ENCODE assay signal across 23 mouse cellular contexts in the genomic region with DNA sequence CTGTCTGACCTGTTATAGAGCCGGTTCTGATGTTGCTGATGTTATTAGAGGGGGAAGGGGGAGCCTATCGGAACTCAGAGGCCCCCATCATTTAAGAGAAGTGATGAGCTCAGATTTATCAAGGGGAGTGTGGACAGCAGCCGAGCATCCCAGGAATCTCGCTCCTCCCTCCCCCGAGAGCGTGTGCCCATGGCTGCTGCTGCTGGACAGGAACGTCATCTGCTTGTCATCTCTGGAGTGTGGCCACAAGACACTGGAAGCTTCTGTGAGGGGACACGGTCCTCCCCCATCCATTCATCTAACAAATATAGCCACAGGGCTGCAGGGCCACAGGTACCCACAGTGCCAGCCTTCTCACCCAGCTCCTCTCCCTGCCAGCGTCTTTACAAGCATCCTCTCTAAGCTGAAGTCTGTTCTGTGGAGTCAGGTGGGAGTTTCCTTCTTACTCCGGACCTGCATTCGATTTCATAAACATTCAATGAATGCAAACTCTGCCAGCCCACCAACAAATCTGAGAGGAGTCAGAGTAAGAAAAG. TPM values are rescaled to one million over a fixed set of nuclear protein-coding genes. Genes with fewer than 3 reads are reported as not detected.
A peak's percentile ranks its signal among the peaks of the same experiment; 100 is the strongest.
DNase-seq lines count a peak whose midpoint lies in the region; ATAC-seq and TF ChIP-seq lines count a peak whose summit lies in the region.
"Had no signal": no experiment of that assay in that cellular context is flagged by ENCODE, and none has a peak within 500 bp of the region (broad histone marks: within the 10 kb centered on the region; RNA-seq: fewer than 3 reads in every experiment).

No protein-coding gene starts in this region.

- no peak for TF ChIP-seq EP300 in heart, adult 2 months (IDR thresholded peaks at IDR 0.05; ENCODE audit: insufficient read depth, low read depth, low read length)

- peak overlapping the region; percentile 38 for H3K4me3 ChIP-seq in gastrocnemius, adult 2 months
- no peak overlapping the region for H3K4me3 ChIP-seq in heart, adult 2 months
- H3K4me3 ChIP-seq in midbrain, embryonic 11.5 days (ENCODE audit: low read depth, low read length): no peak overlapping the region
- no peak overlapping the region for H3K4me3 ChIP-seq in midbrain, embryonic 14.5 days (replicated peaks; ENCODE audit: low read depth, low read length)
- no peak overlapping the region for H3K4me3 ChIP-seq in myocyte

- 52% methylated on average over 11 of the region's 11 CpGs for WGBS in heart, adult 2 months
- 82% methylated on average over 11 of the region's 11 CpGs for WGBS in midbrain, embryonic 11.5 days
- 81% methylated on average over 11 of the region's 11 CpGs for WGBS in midbrain, embryonic 14.5 days

- H3K27me3 ChIP-seq in heart, adult 2 months (ENCODE audit: control insufficient read depth, insufficient read depth, low read length): no peaks in the 10 kb centered on the region
- no peaks in the 10 kb centered on the region for H3K27me3 ChIP-seq in midbrain, embryonic 11.5 days (ENCODE audit: control insufficient read depth, insufficient read depth, low read length)
- no peaks in the 10 kb centered on the region for H3K27me3 ChIP-seq in midbrain, embryonic 14.5 days (ENCODE audit: control insufficient read depth, insufficient read depth, low read length)
- H3K27me3 ChIP-seq in myocyte (ENCODE audit: control insufficient read depth, insufficient read depth, insufficient read length): no peaks in the 10 kb centered on the region
- H3K27me3 ChIP-seq: Patski had no signal

- H3K36me3 ChIP-seq in heart, adult 2 months (ENCODE audit: control insufficient read depth, insufficient read depth, low read length): no peaks in the 10 kb centered on the region
- no peaks in the 10 kb centered on the region for H3K36me3 ChIP-seq in midbrain, embryonic 11.5 days (ENCODE audit: control insufficient read depth, insufficient read depth, low read length)
- H3K36me3 ChIP-seq in midbrain, embryonic 14.5 days (ENCODE audit: control insufficient read depth, insufficient read depth, low read length): no peaks in the 10 kb centered on the region
- peaks cover 11% of the 10 kb centered on the region for H3K36me3 ChIP-seq in myocyte (ENCODE audit: control insufficient read depth, insufficient read depth)
- H3K36me3 ChIP-seq: G1E had no signal

- peak; percentile 50 for DNase-seq in gastrocnemius, adult 2 months
- no peak for DNase-seq in gastrocnemius, postnatal 14 days
- peak; percentile 82 for DNase-seq in heart, adult 11 months
- DNase-seq in heart, adult 2 months: no peak
- peak; percentile 39 for DNase-seq in midbrain, embryonic 11.5 days (ENCODE audit: low spot score, missing footprints)
- DNase-seq in midbrain, embryonic 14.5 days: no peak
- no peak for DNase-seq in embryo, embryonic 10 days (ENCODE audit: low spot score)
- DNase-seq: adrenal gland, adult 2 months; adrenal gland, adult 8-10 months; adrenal gland, postnatal 10 days; adrenal gland, postnatal 14 days; adrenal gland, postnatal 25 days; adrenal gland, postnatal 36 days; B cell, adult 2 months; cerebellum, adult 11 months; cerebellum, adult 11-12 months had no signal

- H3K4me1 ChIP-seq in heart, adult 2 months (ENCODE audit: control insufficient read depth, insufficient read depth, low read length): peaks cover 4% of the 10 kb centered on the region
- no peaks in the 10 kb centered on the region for H3K4me1 ChIP-seq in midbrain, embryonic 11.5 days (ENCODE audit: control insufficient read depth, insufficient read depth, low read length)
- no peaks in the 10 kb centered on the region for H3K4me1 ChIP-seq in midbrain, embryonic 14.5 days (ENCODE audit: control insufficient read depth, insufficient read depth, low read length)

- no peak overlapping the region for H3K9ac ChIP-seq in heart, adult 2 months (ENCODE audit: low read depth, low read length)
- no peak overlapping the region for H3K9ac ChIP-seq in midbrain, embryonic 11.5 days (ENCODE audit: low read length)
- no peak overlapping the region for H3K9ac ChIP-seq in midbrain, embryonic 14.5 days (replicated peaks; ENCODE audit: low read length)

- no peaks in the 10 kb centered on the region for H3K9me3 ChIP-seq in midbrain, embryonic 11.5 days (ENCODE audit: control insufficient read depth, low read length)
- no peaks in the 10 kb centered on the region for H3K9me3 ChIP-seq in midbrain, embryonic 14.5 days (ENCODE audit: control insufficient read depth, low read length)
- H3K9me3 ChIP-seq: G1E had no signal

- TF ChIP-seq POLR2A in heart, adult 2 months (IDR thresholded peaks at IDR 0.05; ENCODE audit: insufficient read depth, low read depth, low read length): no peak
- peak; percentile 16 for TF ChIP-seq POLR2A in myocyte (IDR thresholded peaks at IDR 0.05; ENCODE audit: insufficient read length, low read depth)

- ATAC-seq in midbrain, embryonic 11.5 days (ENCODE audit: low FRiP score): no peak
- ATAC-seq in midbrain, embryonic 14.5 days (ENCODE audit: low FRiP score, low TSS enrichment): no peak
- ATAC-seq: activated CD4-positive, CD25-positive, alpha-beta regulatory T cell, adult 4 months; CD4-positive, CD25-positive, alpha-beta regulatory T cell, adult 4 months; Patski had no signal

- no peak overlapping the region for H3K4me2 ChIP-seq in midbrain, embryonic 11.5 days
- H3K4me2 ChIP-seq in midbrain, embryonic 14.5 days (ENCODE audit: low read length): no peak overlapping the region
- no peak overlapping the region for H3K4me2 ChIP-seq in myocyte (ENCODE audit: low read depth)

- intact Hi-C loops in gastrocnemius, adult 2 months (cut with DNase I): loop anchor here (5.0 kb wide), 2 partner anchors 115 to 130 kb away; no protein-coding TSS in a partner anchor
- intact Hi-C loops in gastrocnemius, postnatal 14 days (cut with DNase I; ENCODE audit: low total_unique reads): loop anchor here (5.0 to 10.0 kb wide), 2 partner anchors 35 to 128 kb away; a partner anchor contains a TSS
- intact Hi-C loops in heart, adult 2 months (cut with DNase I): loop anchor here (5.0 kb wide), 2 partner anchors 115 to 130 kb away; no protein-coding TSS in a partner anchor

- TF ChIP-seq CTCF in gastrocnemius, adult 2 months (IDR thresholded peaks at IDR 0.05): no peak
- TF ChIP-seq CTCF in heart, adult 2 months (IDR thresholded peaks at IDR 0.05): no peak

- H3ac ChIP-seq in myocyte (ENCODE audit: control insufficient read depth, insufficient read length): no peak overlapping the region

- H3K27ac ChIP-seq in gastrocnemius, adult 2 months: peak overlapping the region; percentile 77
- no peak overlapping the region for H3K27ac ChIP-seq in heart, adult 2 months
- H3K27ac ChIP-seq in midbrain, embryonic 11.5 days (ENCODE audit: low read depth, low read length): no peak overlapping the region
- H3K27ac ChIP-seq in midbrain, embryonic 14.5 days (replicated peaks; ENCODE audit: low read depth, low read length): no peak overlapping the region

- H3K79me2 ChIP-seq in heart, adult 2 months (replicated peaks; ENCODE audit: control insufficient read depth, insufficient read depth, low read length): no peaks in the 10 kb centered on the region
- peaks cover 1% of the 10 kb centered on the region for H3K79me2 ChIP-seq in myocyte (ENCODE audit: control insufficient read depth, insufficient read depth)

TF ChIP-seq in myocyte, 11 proteins besides CTCF, POLR2A, EP300 and RAD21 (continues in another document):
- no peak for TF ChIP-seq TCF3 (IDR thresholded peaks at IDR 0.05; ENCODE audit: insufficient read length, low read depth)
- peak in 1 of 3 experiments; percentile 76 for TF ChIP-seq MYOD1 (IDR thresholded peaks at IDR 0.05; ENCODE audit: control insufficient read depth in 1 of 3, insufficient read length in 2 of 3, low read depth in 2 of 3)
- TF ChIP-seq POLR2AphosphoS2 (IDR thresholded peaks at IDR 0.05; ENCODE audit: insufficient read length, low read depth): peak; percentile 55

RNA-seq across cellular contexts. Expression of a gene that starts 1.4 kb away (rescaled TPM):
- total RNA-seq in gastrocnemius, adult 2 months (2021): 100 to 1,000 TPM; 154 to 235 TPM
- total RNA-seq in gastrocnemius, postnatal 14 days (2021): 100 to 1,000 TPM; 113 to 188 TPM
- total RNA-seq in heart, adult 2 months (2021): under 1 TPM; 0.20 to 0.42 TPM
- polyA plus RNA-seq in heart, adult 2 months (2012; rRNA removed): not detected in 2 replicates
- not detected in 2 replicates for polyA plus RNA-seq in midbrain, embryonic 11.5 days (2014; fragmentation: Nextera tagmentation; extraction: Ambion mirVana)
- 0.45 and 1.00 TPM in 2 replicates for polyA plus RNA-seq in midbrain, embryonic 14.5 days (2014; fragmentation: Nextera tagmentation; extraction: Ambion mirVana)
- 110 TPM for polyA plus RNA-seq in myocyte (2012; fragmentation: generic; extraction: Trizol)
- total RNA-seq: CH12.LX, G1E, MEL had no signal
- polyA plus RNA-seq: activated CD4-positive, CD25-positive, alpha-beta regulatory T cell, adult 4 months; CD4-positive, CD25-positive, alpha-beta regulatory T cell, adult 4 months; G1E had no signal

RNA-seq across cellular contexts. Expression of a gene that starts 8.2 kb away (rescaled TPM):
- 1 to 10 TPM; 2.9 to 3.1 TPM for total RNA-seq in gastrocnemius, adult 2 months (2021)
- 1 to 10 TPM; 3.3 to 4.3 TPM for total RNA-seq in gastrocnemius, postnatal 14 days (2021)
- 1 to 10 TPM; 1.6 to 2.3 TPM for total RNA-seq in heart, adult 2 months (2021)
- polyA plus RNA-seq in heart, adult 2 months (2012; rRNA removed): 0.85 and 1.4 TPM in 2 replicates
- 0.80 and 1.2 TPM in 2 replicates for polyA plus RNA-seq in midbrain, embryonic 11.5 days (2014; fragmentation: Nextera tagmentation; extraction: Ambion mirVana)
- 0.94 and 1.3 TPM in 2 replicates for polyA plus RNA-seq in midbrain, embryonic 14.5 days (2014; fragmentation: Nextera tagmentation; extraction: Ambion mirVana)
- 2.4 TPM for polyA plus RNA-seq in myocyte (2012; fragmentation: generic; extraction: Trizol)
- total RNA-seq: CH12.LX, G1E had no signal
- polyA plus RNA-seq: activated CD4-positive, CD25-positive, alpha-beta regulatory T cell, adult 4 months; CD4-positive, CD25-positive, alpha-beta regulatory T cell, adult 4 months; G1E had no signal

RNA-seq across cellular contexts. Expression of a gene that starts 14.8 kb away (rescaled TPM):
- under 1 TPM; 0.28 to 0.33 TPM for total RNA-seq in gastrocnemius, adult 2 months (2021)
- under 1 TPM; 0.25 to 0.42 TPM for total RNA-seq in gastrocnemius, postnatal 14 days (2021)
- under 1 TPM in 1 of 2 experiments, not detected in 1; 0.23 TPM for total RNA-seq in heart, adult 2 months (2021)
- 0.41 and 0.73 TPM in 2 replicates for polyA plus RNA-seq in heart, adult 2 months (2012; rRNA removed)
- 0.10 TPM in 1 of 2 replicates, not detected in the other for polyA plus RNA-seq in midbrain, embryonic 11.5 days (2014; fragmentation: Nextera tagmentation; extraction: Ambion mirVana)
- not detected in 2 replicates for polyA plus RNA-seq in midbrain, embryonic 14.5 days (2014; fragmentation: Nextera tagmentation; extraction: Ambion mirVana)
- polyA plus RNA-seq in myocyte (2012; fragmentation: generic; extraction: Trizol): 0.30 TPM
- total RNA-seq: CH12.LX, G1E, MEL had no signal
- polyA plus RNA-seq: activated CD4-positive, CD25-positive, alpha-beta regulatory T cell, adult 4 months; CD4-positive, CD25-positive, alpha-beta regulatory T cell, adult 4 months; G1E had no signal

RNA-seq across cellular contexts. Expression of a gene that starts 48.9 kb away (rescaled TPM):
- total RNA-seq in gastrocnemius, adult 2 months (2021): 1 to 10 TPM; 2.2 to 4.4 TPM
- total RNA-seq in gastrocnemius, postnatal 14 days (2021): 1 to 10 TPM; 1.7 to 1.9 TPM
- 1 to 10 TPM; 2.3 to 2.5 TPM for total RNA-seq in heart, adult 2 months (2021)
- 5.0 and 5.5 TPM in 2 replicates for polyA plus RNA-seq in heart, adult 2 months (2012; rRNA removed)
- 65.1 and 65.6 TPM in 2 replicates for polyA plus RNA-seq in midbrain, embryonic 11.5 days (2014; fragmentation: Nextera tagmentation; extraction: Ambion mirVana)
- polyA plus RNA-seq in midbrain, embryonic 14.5 days (2014; fragmentation: Nextera tagmentation; extraction: Ambion mirVana): 144 and 145 TPM in 2 replicates
- 32.3 TPM for polyA plus RNA-seq in myocyte (2012; fragmentation: generic; extraction: Trizol)
- polyA plus RNA-seq: activated CD4-positive, CD25-positive, alpha-beta regulatory T cell, adult 4 months had no signal

RNA-seq across cellular contexts. Expression of a gene that starts 53.0 kb away (rescaled TPM):
- 10 to 100 TPM; 11.9 to 12.8 TPM for total RNA-seq in gastrocnemius, adult 2 months (2021)
- 10 to 100 TPM; 14.0 to 14.7 TPM for total RNA-seq in gastrocnemius, postnatal 14 days (2021)
- 10 to 100 TPM; 18.2 to 21.3 TPM for total RNA-seq in heart, adult 2 months (2021)
- polyA plus RNA-seq in heart, adult 2 months (2012; rRNA removed): 15.1 and 21.4 TPM in 2 replicates
- polyA plus RNA-seq in midbrain, embryonic 11.5 days (2014; fragmentation: Nextera tagmentation; extraction: Ambion mirVana): 19.9 and 22.1 TPM in 2 replicates
- polyA plus RNA-seq in midbrain, embryonic 14.5 days (2014; fragmentation: Nextera tagmentation; extraction: Ambion mirVana): 33.1 and 40.8 TPM in 2 replicates
- 37.5 TPM for polyA plus RNA-seq in myocyte (2012; fragmentation: generic; extraction: Trizol)

Comparison
In these comparisons a context has a peak if more than half of its experiments do, and no peak if none do; other contexts are left out.
1. DNase-seq: peak in gastrocnemius, adult 2 months (single experiment), heart, adult 11 months (single experiment) and midbrain, embryonic 11.5 days (single experiment); none in gastrocnemius, postnatal 14 days (single experiment), heart, adult 2 months (0 of 2), midbrain, embryonic 14.5 days (single experiment) and embryo, embryonic 10 days (single experiment).
2. RNA of a gene that starts 1.4 kb away (polyA plus RNA-seq): 110 TPM in myocyte (single experiment); 0.45 to 1.00 TPM in midbrain, embryonic 14.5 days, not detected in heart, adult 2 months and not detected in midbrain, embryonic 11.5 days; every median in the first group is over 10 times any median in the second.